13 mouse cellular contexts compared by ENCODE assay signal in genomic region chr1:65113536-65114172, GRCm38 (mm10). TPM values are rescaled to one million over a fixed set of nuclear protein-coding genes. Genes with fewer than 3 reads are reported as not detected.
DNase-seq lines count a peak whose midpoint lies in the region; ATAC-seq and TF ChIP-seq lines count a peak whose summit lies in the region.
"Had no signal": no experiment of that assay in that cellular context is flagged by ENCODE, and none has a peak within 500 bp of the region (broad histone marks: within the 10 kb centered on the region; RNA-seq: fewer than 3 reads in every experiment).

No protein-coding gene starts in this region.

- TF ChIP-seq CTCF in lung, adult 2 months (IDR thresholded peaks at IDR 0.05; ENCODE audit: insufficient read depth, low read length): no peak
- no peak for TF ChIP-seq CTCF in lung, postnatal 0 days (IDR thresholded peaks at IDR 0.05)

- no peaks in the 10 kb centered on the region for H3K4me1 ChIP-seq in lung, adult 2 months (ENCODE audit: control insufficient read depth, insufficient read depth, low read length)
- peaks cover 3% of the 10 kb centered on the region; the same call in 1 of the 2 replicates for H3K4me1 ChIP-seq in lung, postnatal 0 days (ENCODE audit: insufficient read depth, low read depth, low read length)
- peaks cover 10% of the 10 kb centered on the region for H3K4me1 ChIP-seq in forebrain, embryonic 10.5 days
- no peaks in the 10 kb centered on the region for H3K4me1 ChIP-seq in forebrain, embryonic 15.5 days

- TF ChIP-seq EP300 in lung, postnatal 0 days (IDR thresholded peaks at IDR 0.05): no peak

- H3K9me3 ChIP-seq in lung, postnatal 0 days (ENCODE audit: low read length): no peaks in the 10 kb centered on the region
- H3K9me3 ChIP-seq in forebrain, embryonic 10.5 days: no peaks in the 10 kb centered on the region
- H3K9me3 ChIP-seq in forebrain, embryonic 15.5 days: no peaks in the 10 kb centered on the region
- H3K9me3 ChIP-seq: neural tube, embryonic 13.5 days had no signal

- no peak overlapping the region for H3K4me2 ChIP-seq in lung, postnatal 0 days (replicated peaks; ENCODE audit: low read depth, low read length)
- no peak overlapping the region for H3K4me2 ChIP-seq in forebrain, embryonic 15.5 days (replicated peaks)
- H3K4me2 ChIP-seq: midbrain, embryonic 11.5 days had no signal

- ATAC-seq in common myeloid progenitor, adult 5-6 weeks (replicated peaks; ENCODE audit: low read depth, poor library complexity, severe bottlenecking): peak; percentile 79
- peak; percentile 89 for ATAC-seq in lung, postnatal 0 days
- no peak for ATAC-seq in CD4-positive, CD25-positive, alpha-beta regulatory T cell, adult 4 months
- no peak for ATAC-seq in forebrain, embryonic 15.5 days (replicated peaks)

- WGBS in lung, adult 2 months: 67% methylated on average over 5 of the region's 5 CpGs
- WGBS in lung, postnatal 0 days: 77% methylated on average over 5 of the region's 5 CpGs
- WGBS in forebrain, embryonic 10.5 days: 94% methylated on average over 5 of the region's 5 CpGs
- 93% methylated on average over 5 of the region's 5 CpGs for WGBS in forebrain, embryonic 15.5 days

- H3K9ac ChIP-seq in lung, postnatal 0 days (replicated peaks; ENCODE audit: low read depth): no peak overlapping the region
- H3K9ac ChIP-seq in forebrain, embryonic 15.5 days (replicated peaks): no peak overlapping the region
- H3K9ac ChIP-seq: neural tube, embryonic 13.5 days had no signal

- no peaks in the 10 kb centered on the region for H3K27me3 ChIP-seq in lung, postnatal 0 days (replicated peaks; ENCODE audit: insufficient read depth, low read length)
- H3K27me3 ChIP-seq in forebrain, embryonic 10.5 days (ENCODE audit: poor library complexity, severe bottlenecking): no peaks in the 10 kb centered on the region
- no peaks in the 10 kb centered on the region for H3K27me3 ChIP-seq in forebrain, embryonic 15.5 days
- H3K27me3 ChIP-seq: neural tube, embryonic 13.5 days had no signal

- H3K4me3 ChIP-seq in lung, adult 2 months (replicated peaks; ENCODE audit: extremely low read depth, low read depth, low read length): no peak overlapping the region
- no peak overlapping the region for H3K4me3 ChIP-seq in lung, postnatal 0 days (ENCODE audit: low read depth, low read length)
- H3K4me3 ChIP-seq in forebrain, embryonic 10.5 days: no peak overlapping the region
- H3K4me3 ChIP-seq in forebrain, embryonic 15.5 days: no peak overlapping the region
- H3K4me3 ChIP-seq: neural tube, embryonic 13.5 days had no signal

- peak; percentile 53 to 68 for DNase-seq in lung, adult 18-20 months
- no peak for DNase-seq in lung, adult 2 months
- DNase-seq in lung, postnatal 0 days (ENCODE audit: low spot score): peak; percentile 92
- DNase-seq in forebrain, embryonic 10.5 days (ENCODE audit: extremely low spot score, low spot score): no peak
- DNase-seq: gastrocnemius, postnatal 10 days; right cerebral cortex, postnatal 14 days had no signal

- H3K36me3 ChIP-seq in lung, postnatal 0 days (ENCODE audit: insufficient read depth, low read length): no peaks in the 10 kb centered on the region
- no peaks in the 10 kb centered on the region for H3K36me3 ChIP-seq in forebrain, embryonic 10.5 days (replicated peaks)
- H3K36me3 ChIP-seq in forebrain, embryonic 15.5 days: no peaks in the 10 kb centered on the region
- H3K36me3 ChIP-seq: neural tube, embryonic 13.5 days had no signal

- H3K27ac ChIP-seq in lung, postnatal 0 days (ENCODE audit: low read length): 0 out of 2 replicates have a peak overlapping the region, but pooled peaks have one; percentile 6
- H3K27ac ChIP-seq in forebrain, embryonic 10.5 days: no peak overlapping the region
- H3K27ac ChIP-seq in forebrain, embryonic 15.5 days (replicated peaks): no peak overlapping the region
- H3K27ac ChIP-seq: neural tube, embryonic 13.5 days had no signal

- TF ChIP-seq POLR2A in lung, adult 2 months (IDR thresholded peaks at IDR 0.05; ENCODE audit: borderline replicate concordance, extremely low read depth, low read depth, low read length): no peak

RNA-seq across cellular contexts. Expression of gene Gm28845, which starts 5.7 kb away (rescaled TPM):
- polyA plus RNA-seq in lung, adult 2 months (2012; rRNA removed): not detected in 2 replicates
- not detected in 2 replicates for total RNA-seq in common myeloid progenitor, adult 5-6 weeks (2017)
- not detected in 2 replicates for polyA plus RNA-seq in lung, postnatal 0 days (2015; fragmentation: Nextera tagmentation; extraction: Ambion mirVana)
- polyA plus RNA-seq in forebrain, embryonic 10.5 days (2016; fragmentation: Nextera tagmentation; extraction: Ambion mirVana): not detected in 2 replicates
- not detected for polyA plus RNA-seq in CD4-positive, CD25-positive, alpha-beta regulatory T cell, adult 4 months (2017; shearing (Covaris generic))
- not detected in 2 replicates for polyA plus RNA-seq in forebrain, embryonic 15.5 days (2015; fragmentation: Nextera tagmentation; extraction: Ambion mirVana)
- total RNA-seq: gastrocnemius, postnatal 10 days; heart, postnatal 36 days; left cerebral cortex, postnatal 14 days had no signal
- polyA plus RNA-seq: midbrain, embryonic 11.5 days; neural tube, embryonic 13.5 days had no signal

RNA-seq across cellular contexts. Expression of gene D630023F18Rik, which starts 9.4 kb away (rescaled TPM):
- 0.05 and 0.06 TPM in 2 replicates for polyA plus RNA-seq in lung, adult 2 months (2012; rRNA removed)
- total RNA-seq in common myeloid progenitor, adult 5-6 weeks (2017): 0.27 TPM in 1 of 2 replicates, not detected in the other
- polyA plus RNA-seq in lung, postnatal 0 days (2015; fragmentation: Nextera tagmentation; extraction: Ambion mirVana): 0.10 TPM in 1 of 2 replicates, not detected in the other
- polyA plus RNA-seq in forebrain, embryonic 10.5 days (2016; fragmentation: Nextera tagmentation; extraction: Ambion mirVana): 0.14 and 0.25 TPM in 2 replicates
- not detected for polyA plus RNA-seq in CD4-positive, CD25-positive, alpha-beta regulatory T cell, adult 4 months (2017; shearing (Covaris generic))
- polyA plus RNA-seq in forebrain, embryonic 15.5 days (2015; fragmentation: Nextera tagmentation; extraction: Ambion mirVana): 0.86 and 0.98 TPM in 2 replicates
- total RNA-seq: gastrocnemius, postnatal 10 days; heart, postnatal 36 days had no signal

RNA-seq across cellular contexts. Expression of gene Cryga, which starts 10.5 kb away (rescaled TPM):
- not detected in 2 replicates for polyA plus RNA-seq in lung, adult 2 months (2012; rRNA removed)
- not detected in 2 replicates for total RNA-seq in common myeloid progenitor, adult 5-6 weeks (2017)
- polyA plus RNA-seq in lung, postnatal 0 days (2015; fragmentation: Nextera tagmentation; extraction: Ambion mirVana): not detected in 2 replicates
- not detected in 2 replicates for polyA plus RNA-seq in forebrain, embryonic 10.5 days (2016; fragmentation: Nextera tagmentation; extraction: Ambion mirVana)
- not detected for polyA plus RNA-seq in CD4-positive, CD25-positive, alpha-beta regulatory T cell, adult 4 months (2017; shearing (Covaris generic))
- 0.32 TPM in 1 of 2 replicates, not detected in the other for polyA plus RNA-seq in forebrain, embryonic 15.5 days (2015; fragmentation: Nextera tagmentation; extraction: Ambion mirVana)
- total RNA-seq: gastrocnemius, postnatal 10 days; heart, postnatal 36 days had no signal
- polyA plus RNA-seq: midbrain, embryonic 11.5 days; neural tube, embryonic 13.5 days had no signal

RNA-seq across cellular contexts. Expression of gene Crygb, which starts 31.6 kb away (rescaled TPM):
- not detected in 2 replicates for polyA plus RNA-seq in lung, adult 2 months (2012; rRNA removed)
- total RNA-seq in common myeloid progenitor, adult 5-6 weeks (2017): not detected in 2 replicates
- polyA plus RNA-seq in lung, postnatal 0 days (2015; fragmentation: Nextera tagmentation; extraction: Ambion mirVana): not detected in 2 replicates
- polyA plus RNA-seq in forebrain, embryonic 10.5 days (2016; fragmentation: Nextera tagmentation; extraction: Ambion mirVana): not detected in 2 replicates
- not detected for polyA plus RNA-seq in CD4-positive, CD25-positive, alpha-beta regulatory T cell, adult 4 months (2017; shearing (Covaris generic))
- polyA plus RNA-seq in forebrain, embryonic 15.5 days (2015; fragmentation: Nextera tagmentation; extraction: Ambion mirVana): not detected in 2 replicates
- total RNA-seq: gastrocnemius, postnatal 10 days; heart, postnatal 36 days; left cerebral cortex, postnatal 14 days had no signal
- polyA plus RNA-seq: midbrain, embryonic 11.5 days had no signal

RNA-seq across cellular contexts. Expression of gene Crygc, which starts 40.2 kb away (rescaled TPM):
- not detected in 2 replicates for polyA plus RNA-seq in lung, adult 2 months (2012; rRNA removed)
- not detected in 2 replicates for total RNA-seq in common myeloid progenitor, adult 5-6 weeks (2017)
- not detected in 2 replicates for polyA plus RNA-seq in lung, postnatal 0 days (2015; fragmentation: Nextera tagmentation; extraction: Ambion mirVana)
- polyA plus RNA-seq in forebrain, embryonic 10.5 days (2016; fragmentation: Nextera tagmentation; extraction: Ambion mirVana): 0.37 and 0.64 TPM in 2 replicates
- not detected for polyA plus RNA-seq in CD4-positive, CD25-positive, alpha-beta regulatory T cell, adult 4 months (2017; shearing (Covaris generic))
- polyA plus RNA-seq in forebrain, embryonic 15.5 days (2015; fragmentation: Nextera tagmentation; extraction: Ambion mirVana): not detected in 2 replicates
- total RNA-seq: gastrocnemius, postnatal 10 days; heart, postnatal 36 days; left cerebral cortex, postnatal 14 days had no signal
- polyA plus RNA-seq: midbrain, embryonic 11.5 days; neural tube, embryonic 13.5 days had no signal

Comparison
In these comparisons a context has a peak if more than half of its experiments do, and no peak if none do; other contexts are left out.
1. DNase-seq: peak in lung, adult 18-20 months (2 of 2) and lung, postnatal 0 days (single experiment); none in lung, adult 2 months (single experiment) and forebrain, embryonic 10.5 days (single experiment).
2. ATAC-seq: peak in common myeloid progenitor, adult 5-6 weeks (single experiment) and lung, postnatal 0 days (single experiment); none in CD4-positive, CD25-positive, alpha-beta regulatory T cell, adult 4 months (single experiment) and forebrain, embryonic 15.5 days (single experiment).